Mouse (Mus musculus) brown adipose tissue, adult 24 weeks (tissue): ENCODE data around the gene Sec63. TPM values are rescaled to one million over a fixed set of nuclear protein-coding genes. Genes with fewer than 3 reads are reported as not detected.

ENCODE experiments used
- H3K27ac ChIP-seq: fragments of 200-500 bp; replicated peaks from 2 replicates; pipeline ENCODE4 v1.5.1; 2012; ENCODE audit warnings: low read depth, mild to moderate bottlenecking, low read length
- H3K4me1 ChIP-seq: fragments of 200-500 bp; 2 replicates; pipeline ENCODE4 v1.6.1; 2012; ENCODE audit warnings: low read length, mixed read lengths; ENCODE audit not compliant: control insufficient read depth, insufficient read depth, insufficient read length
- H3K4me3 ChIP-seq: fragments of 200-500 bp; 2 replicates; pipeline ENCODE4 v1.5.1; 2012; ENCODE audit warnings: low read depth, mild to moderate bottlenecking, low read length, moderate library complexity; ENCODE audit not compliant: insufficient read depth
- polyA plus RNA-seq: library from polyadenylated mRNA; stranded (reverse); fragments of >200 nt; gene quantifications from 2 replicates; pipeline ENCODE4 v1.2.4, GENCODE M21; 2012; ENCODE audit not compliant: missing spikeins, insufficient read depth, insufficient read length

Gene Sec63
- polyA plus RNA-seq, 1 experiment = 35.3 TPM

DNA sequence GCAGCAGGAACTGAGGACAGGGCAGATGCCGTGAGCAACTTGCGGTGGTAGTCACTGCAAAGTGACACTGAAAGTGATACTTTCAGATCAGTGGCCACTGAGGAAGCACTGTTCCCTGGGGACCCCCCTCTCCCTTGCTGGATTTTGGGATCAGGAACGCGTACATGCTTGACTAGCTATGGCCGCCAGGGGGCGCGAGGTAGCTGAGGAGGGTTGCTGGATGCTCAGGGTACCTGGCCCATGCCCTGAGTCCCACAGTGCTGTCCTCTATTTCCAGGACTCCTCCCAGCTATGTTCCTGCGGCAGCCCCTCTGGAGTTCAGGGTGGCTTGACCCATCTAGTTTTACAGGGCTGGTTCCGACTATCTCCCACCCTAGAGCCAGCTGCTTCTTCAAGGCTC, 81.1 kb downstream of the Sec63 start:
- H3K4me3 ChIP-seq = no peak overlapping the region
- 0 out of 2 replicates have a peak, but pooled peaks cover 5% of the 10 kb centered on the region for H3K4me1 ChIP-seq
- no peak overlapping the region for H3K27ac ChIP-seq

- no peak overlapping the region for H3K4me3 ChIP-seq
- H3K27ac ChIP-seq = no peak overlapping the region
- H3K4me1 ChIP-seq = 0 out of 2 replicates have a peak, but pooled peaks cover 5% of the 10 kb centered on the region
Measured at GRCm38 (mm10) chr10:42843416-42843815, 82.1 kb downstream of the Sec63 start.

- no peak overlapping the region for H3K4me3 ChIP-seq
- H3K27ac ChIP-seq = no peak overlapping the region
- H3K4me1 ChIP-seq = 0 out of 2 replicates have a peak, but pooled peaks cover 5% of the 10 kb centered on the region
Measured at GRCm38 (mm10) chr10:42845480-42845879, 84.2 kb downstream of the Sec63 start.

DNA sequence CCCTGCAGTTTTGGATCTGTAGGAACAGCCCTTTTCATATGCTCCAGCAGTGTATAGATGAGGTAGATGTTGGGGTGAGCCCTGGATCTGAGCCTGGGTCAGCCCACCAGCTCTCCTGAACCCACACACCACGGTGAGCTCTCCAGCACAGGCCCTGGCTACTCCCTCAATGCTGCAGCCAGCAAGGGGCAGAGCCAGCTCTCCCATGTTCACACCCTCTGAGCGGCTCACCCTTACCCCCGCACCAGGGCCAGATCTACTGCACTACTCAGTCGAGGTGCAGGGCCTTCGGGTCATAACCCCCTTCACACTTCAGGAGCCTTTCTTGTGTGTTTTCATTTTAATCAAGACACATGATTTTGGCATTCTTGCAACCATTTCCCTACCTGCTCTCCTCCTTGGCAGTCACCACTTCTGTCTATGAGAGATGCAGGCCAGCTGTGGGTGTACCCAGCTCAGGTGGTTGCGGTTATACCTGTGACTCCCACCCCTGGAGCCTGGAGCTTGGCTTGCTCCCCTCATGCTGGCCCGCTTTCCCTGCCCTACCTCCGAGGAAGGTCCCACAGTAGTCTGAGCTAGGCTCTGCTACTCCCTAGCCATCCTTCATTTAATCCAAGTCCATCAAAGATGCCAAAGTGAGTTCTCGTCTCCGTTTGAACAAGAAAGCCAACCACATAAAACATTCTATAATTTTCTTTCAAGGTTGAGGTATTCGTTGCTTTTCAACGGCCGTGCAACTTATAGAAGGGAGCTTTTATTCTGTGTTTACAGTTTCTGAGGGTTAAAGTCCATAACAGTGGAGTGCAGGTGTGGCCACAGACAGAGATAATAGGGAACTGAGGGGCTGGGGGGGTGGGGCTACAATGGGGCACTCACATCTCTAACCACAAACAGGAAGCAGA, 87.1 kb downstream of the Sec63 start:
- no peak overlapping the region for H3K4me3 ChIP-seq
- H3K4me1 ChIP-seq = 0 out of 2 replicates have a peak, but pooled peaks cover 3% of the 10 kb centered on the region
- no peak overlapping the region for H3K27ac ChIP-seq

DNA sequence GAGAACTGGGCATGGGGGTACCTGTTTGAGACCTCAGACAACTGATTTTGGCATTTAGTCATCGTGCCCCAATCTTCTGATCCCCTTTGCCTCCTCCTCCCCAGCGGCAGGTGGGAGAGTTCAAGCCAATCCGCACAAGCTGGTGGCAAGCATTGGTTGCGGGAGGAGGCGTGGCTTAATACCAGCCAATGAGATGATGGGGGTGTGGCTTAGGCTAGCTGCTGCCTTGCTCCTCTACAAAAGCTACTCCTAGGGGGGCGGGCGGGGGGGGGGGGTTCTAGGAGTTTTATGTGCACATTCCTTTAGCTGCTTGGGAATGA, 87.7 kb downstream of the Sec63 start:
- Histone ChIP-seq H3K4me3 (no peak overlapping the region), H3K4me1 (no peaks in the 10 kb centered on the region), H3K27ac (no peak overlapping the region)

GRCm38 (mm10) chr10:42854838-42855237, 93.5 kb downstream of the Sec63 start:
- Histone ChIP-seq H3K4me3 (no peak overlapping the region), H3K27ac (no peak overlapping the region), H3K4me1 (peaks cover 5% of the 10 kb centered on the region)

GRCm38 (mm10) chr10:42855250-42855649, 94.0 kb downstream of the Sec63 start:
- Histone ChIP-seq H3K27ac (no peak overlapping the region), H3K4me3 (no peak overlapping the region), H3K4me1 (peaks cover 5% of the 10 kb centered on the region)

DNA sequence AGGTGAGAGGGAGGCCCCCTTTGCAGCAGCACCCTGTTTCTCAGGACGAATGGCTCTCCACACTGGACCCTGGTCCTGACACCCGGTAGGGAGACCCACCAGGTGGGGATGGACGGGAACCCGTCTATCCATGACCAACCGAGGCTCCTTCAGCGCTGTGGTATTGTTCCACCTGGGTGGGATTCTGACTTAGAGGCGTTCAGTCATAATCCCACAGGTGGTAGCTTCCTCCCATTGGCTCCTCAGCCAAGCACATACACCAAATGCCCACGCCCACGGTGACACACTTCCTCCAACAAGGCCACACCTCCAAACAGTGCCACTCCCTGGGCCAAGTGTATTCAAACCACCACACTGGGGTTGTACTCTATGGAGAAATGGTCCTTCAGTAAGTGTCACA, 95.3 kb downstream of the Sec63 start:
- Histone ChIP-seq H3K4me1 (peaks cover 5% of the 10 kb centered on the region), H3K27ac (no peak overlapping the region), H3K4me3 (no peak overlapping the region)

GRCm38 (mm10) chr10:42857021-42857420, 95.7 kb downstream of the Sec63 start:
- H3K4me3 ChIP-seq = no peak overlapping the region
- peaks cover 5% of the 10 kb centered on the region for H3K4me1 ChIP-seq
- no peak overlapping the region for H3K27ac ChIP-seq

DNA sequence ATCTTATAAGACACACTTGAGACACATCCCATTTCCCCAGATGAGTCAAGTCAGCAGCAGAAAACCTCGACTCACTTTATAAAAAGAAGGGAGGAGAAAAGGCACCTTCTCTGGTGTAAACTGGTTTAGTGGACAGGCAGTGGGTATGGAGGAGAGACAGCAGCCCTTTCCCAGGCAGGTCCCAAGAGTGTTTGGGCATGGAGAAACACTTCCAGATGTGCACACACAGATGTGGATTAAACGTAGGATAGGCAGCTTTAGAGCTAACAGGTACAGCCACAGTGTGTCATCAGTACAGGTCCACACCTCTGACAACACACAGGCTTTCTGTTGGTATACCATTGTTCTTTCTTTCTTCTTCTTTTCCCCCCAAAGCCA, 98.5 kb downstream of the Sec63 start:
- peaks cover 8% of the 10 kb centered on the region for H3K4me1 ChIP-seq
- no peak overlapping the region for H3K27ac ChIP-seq
- no peak overlapping the region for H3K4me3 ChIP-seq

GRCm38 (mm10) chr10:42860159-42860911, 99.0 kb downstream of the Sec63 start, which contains the start of gene Scml4:
TSS of gene Scml4 (plus strand) at chr10:42860370.
- Histone ChIP-seq H3K4me3 (peak within 1 kb of the TSS; percentile 20; the same call in 1 of the 2 replicates), H3K27ac (no peak within 1 kb of the TSS), H3K4me1 (peaks cover 6% of the 10 kb centered on the region; the same call in 1 of the 2 replicates)

GRCm38 (mm10) chr10:42861446-42861845, 100.2 kb downstream of the Sec63 start:
- Histone ChIP-seq H3K4me1 (peaks cover 4% of the 10 kb centered on the region; the same call in 1 of the 2 replicates), H3K4me3 (no peak overlapping the region), H3K27ac (no peak overlapping the region)

DNA sequence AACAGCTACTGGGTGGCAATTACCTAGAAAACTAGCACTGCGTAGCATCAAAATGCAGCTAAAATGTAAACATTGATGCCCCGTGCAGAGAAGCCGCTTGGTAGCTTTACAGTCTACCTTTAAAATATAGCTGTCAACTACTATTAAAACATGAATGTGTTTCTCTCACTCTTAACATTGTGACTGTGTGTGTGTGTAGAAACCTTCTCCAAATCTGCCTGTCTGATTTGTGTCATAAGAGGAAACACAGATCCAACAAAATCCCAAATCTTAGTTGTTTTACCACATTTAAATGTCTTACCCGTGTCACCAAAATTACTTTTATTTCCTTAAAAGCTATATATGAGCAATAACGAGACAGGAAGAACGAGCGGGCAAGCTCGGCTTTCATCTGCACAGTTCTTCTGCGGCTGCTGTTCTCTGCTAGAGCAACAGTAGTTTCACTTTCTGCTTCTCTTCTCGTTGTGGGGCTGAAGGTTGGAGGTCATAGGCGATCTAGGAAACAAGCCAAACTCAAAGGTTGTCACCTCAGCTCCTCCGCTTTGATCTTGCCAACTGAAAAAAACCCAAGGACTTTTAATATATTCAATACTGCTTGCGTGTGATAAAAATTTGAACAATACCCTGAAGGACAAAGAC, 100.9 kb downstream of the Sec63 start:
- H3K4me3 ChIP-seq = peak overlapping the region; percentile 43
- no peak overlapping the region for H3K27ac ChIP-seq

GRCm38 (mm10) chr10:42862806-42863205, 101.5 kb downstream of the Sec63 start:
- peaks cover 4% of the 10 kb centered on the region; the same call in 1 of the 2 replicates for H3K4me1 ChIP-seq
- H3K27ac ChIP-seq = no peak overlapping the region
- H3K4me3 ChIP-seq = 0 out of 2 replicates have a peak overlapping the region, but pooled peaks have one; percentile 10

More for the DNA sequence above, 100.9 kb downstream of the Sec63 start:
- H3K4me1 ChIP-seq = peaks cover 4% of the 10 kb centered on the region; the same call in 1 of the 2 replicates
